Mouse (Mus musculus) cerebellum, adult 2 months (tissue): Measurements from ENCODE around the gene Moap1. TPM values are rescaled to one million over a fixed set of nuclear protein-coding genes. Genes with fewer than 3 reads are reported as not detected.

Source experiments
- DNase-seq, 2 experiments: peaks; one replicate each; pipeline ENCODE4 v3.0.0; 2021
- H3K27ac ChIP-seq: fragments of 200-500 bp; 2 replicates; pipeline ENCODE4 v1.5.1; 2012; ENCODE audit warnings: low read length, control low read depth, inconsistent platforms; ENCODE audit not compliant: insufficient read depth
- H3K27me3 ChIP-seq: fragments of 200-500 bp; 2 replicates; pipeline ENCODE4 v1.6.1; 2012; ENCODE audit warnings: inconsistent platforms, mild to moderate bottlenecking, low read length, moderate library complexity; ENCODE audit not compliant: control insufficient read depth, insufficient read depth
- H3K4me1 ChIP-seq: fragments of 200-500 bp; 2 replicates; pipeline ENCODE4 v1.6.1; 2011; ENCODE audit warnings: low read length; ENCODE audit not compliant: control insufficient read depth, insufficient read depth
- H3K4me3 ChIP-seq: fragments of 200-500 bp; replicated peaks from 2 replicates; pipeline ENCODE3; 2011; ENCODE audit warnings: mild to moderate bottlenecking, low read depth, low read length, control low read depth; ENCODE audit not compliant: insufficient read depth
- CTCF ChIP-seq: fragments of 200-500 bp; IDR thresholded peaks from 2 replicates; pipeline ENCODE4 v1.5.1; 2011; ENCODE audit warnings: low read depth, mild to moderate bottlenecking, control low read depth, low read length, moderate library complexity, borderline replicate concordance; ENCODE audit not compliant: insufficient read depth
- POLR2A ChIP-seq: fragments of 200-500 bp; IDR thresholded peaks from 2 replicates; pipeline ENCODE4 v1.6.1; 2011; ENCODE audit warnings: low read length, control low read depth, borderline replicate concordance; ENCODE audit not compliant: insufficient read depth
- WGBS: fragments of 180-500 bp; shearing (Covaris S2); methylation state at CpG from one replicate; pipeline ENCODE4 v1.1.7; 2018; 5-methylcytosine and 5-hydroxymethylcytosine counted together
- polyA plus RNA-seq: library from polyadenylated mRNA; depleted of rRNA; stranded (reverse); fragments of >200 nt; gene quantifications from 2 replicates; pipeline ENCODE4 v1.2.3, GENCODE M21; 2012

Gene Moap1
- polyA plus RNA-seq, 1 experiment, result 11.9 TPM

- no peaks in the 10 kb centered on the region for H3K27me3 ChIP-seq
- TF ChIP-seq CTCF (no peak), POLR2A (no peak)
- no peak overlapping the region for H3K4me3 ChIP-seq
- WGBS, result 75% methylated on average over 8 of the region's 8 CpGs
- H3K4me1 ChIP-seq, result no peaks in the 10 kb centered on the region
- no peak for DNase-seq
- no peak overlapping the region for H3K27ac ChIP-seq
Measured at GRCm38 (mm10) chr12:102722966-102723365, 20.5 kb downstream of the Moap1 start.

- Histone ChIP-seq H3K4me1 (no peaks in the 10 kb centered on the region), H3K27me3 (no peaks in the 10 kb centered on the region), H3K4me3 (no peak overlapping the region), H3K27ac (no peak overlapping the region)
- 46% methylated on average over 11 of the region's 11 CpGs for WGBS
- DNase-seq, result no peak
- TF ChIP-seq POLR2A, result no peak
- TF ChIP-seq CTCF, result no peak
Measured at GRCm38 (mm10) chr12:102722451-102722850, 21.0 kb downstream of the Moap1 start.

GRCm38 (mm10) chr12:102719552-102720315 is 23.7 kb downstream of the Moap1 start:
- H3K4me3 ChIP-seq, result no peak overlapping the region
- 23% methylated on average over 13 of the region's 13 CpGs for WGBS
- no peaks in the 10 kb centered on the region for H3K27me3 ChIP-seq
- no peak overlapping the region for H3K27ac ChIP-seq
- H3K4me1 ChIP-seq, result no peaks in the 10 kb centered on the region
- peak; percentile 57 to 63 for DNase-seq
- TF ChIP-seq POLR2A (no peak), CTCF (peak; percentile 79)

- no peak overlapping the region for H3K27ac ChIP-seq
Measured at GRCm38 (mm10) chr12:102714654-102715395, 28.6 kb downstream of the Moap1 start.

GRCm38 (mm10) chr12:102714116-102714515 is 29.3 kb downstream of the Moap1 start:
- no peak for DNase-seq
- Histone ChIP-seq H3K4me3 (no peak overlapping the region), H3K27ac (no peak overlapping the region), H3K27me3 (no peaks in the 10 kb centered on the region), H3K4me1 (peaks cover 17% of the 10 kb centered on the region; the same call in 1 of the 2 replicates)
- TF ChIP-seq CTCF (no peak), POLR2A (no peak)
- WGBS, result 97% methylated on average over 2 of the region's 2 CpGs

More at GRCm38 (mm10) chr12:102714654-102715395, 28.6 kb downstream of the Moap1 start:
- WGBS, result 92% methylated on average over 10 of the region's 10 CpGs
- no peak for DNase-seq
- H3K4me3 ChIP-seq, result no peak overlapping the region
- H3K4me1 ChIP-seq, result peaks cover 17% of the 10 kb centered on the region; the same call in 1 of the 2 replicates
- H3K27me3 ChIP-seq, result no peaks in the 10 kb centered on the region
- no peak for TF ChIP-seq CTCF
- TF ChIP-seq POLR2A, result no peak

- no peak for DNase-seq
- Histone ChIP-seq H3K27me3 (no peaks in the 10 kb centered on the region), H3K4me1 (peaks cover 17% of the 10 kb centered on the region; the same call in 1 of the 2 replicates), H3K4me3 (no peak overlapping the region), H3K27ac (no peak overlapping the region)
- TF ChIP-seq POLR2A (no peak), CTCF (no peak)
- WGBS, result 89% methylated on average over 20 of the region's 20 CpGs
Measured at GRCm38 (mm10) chr12:102713153-102713865, 30.2 kb downstream of the Moap1 start.

GRCm38 (mm10) chr12:102710851-102711375 is 32.5 kb downstream of the Moap1 start:
- DNase-seq, result peak; percentile 92 to 95
- no peak overlapping the region for H3K4me3 ChIP-seq
- peaks cover 17% of the 10 kb centered on the region; the same call in 1 of the 2 replicates for H3K4me1 ChIP-seq
- no peaks in the 10 kb centered on the region for H3K27me3 ChIP-seq
- H3K27ac ChIP-seq, result peak overlapping the region; percentile 8; the same call in 1 of the 2 replicates
- WGBS, result 15% methylated on average over 4 of the region's 4 CpGs
- no peak; the same call in 1 of the 2 replicates for TF ChIP-seq CTCF
- no peak for TF ChIP-seq POLR2A
